In the genomic region with DNA sequence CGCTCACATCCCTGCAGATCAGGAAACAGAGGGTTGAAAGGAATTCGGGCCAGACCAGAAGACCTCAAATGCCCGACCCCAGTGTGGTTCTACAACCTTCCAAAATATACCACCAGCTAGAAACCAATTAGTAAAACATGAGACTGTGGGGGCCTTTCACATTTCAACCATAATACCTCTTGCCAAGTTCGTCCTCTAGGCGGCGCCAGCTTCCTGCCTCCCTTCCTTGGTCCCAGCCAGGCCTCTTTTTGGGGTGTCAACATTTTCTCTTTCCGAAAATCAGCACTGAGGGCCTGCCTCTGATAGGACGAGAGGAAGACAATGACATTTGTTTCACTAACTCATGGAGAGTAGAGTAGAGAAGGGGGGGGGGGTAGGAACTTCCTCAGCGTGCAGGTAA, we compare ENCODE assay signal across 12 mouse cellular contexts. TPM values are rescaled to one million over a fixed set of nuclear protein-coding genes. Genes with fewer than 3 reads are reported as not detected.
DNase-seq lines count a peak whose midpoint lies in the region; ATAC-seq and TF ChIP-seq lines count a peak whose summit lies in the region.
"Had no signal": no experiment of that assay in that cellular context is flagged by ENCODE, and none has a peak within 500 bp of the region (broad histone marks: within the 10 kb centered on the region; RNA-seq: fewer than 3 reads in every experiment).

No protein-coding gene starts in this region.

- no peak overlapping the region for H3K27ac ChIP-seq in thymus, adult 2 months (ENCODE audit: control insufficient read depth, insufficient read depth, low read length)
- H3K27ac ChIP-seq in kidney, adult 2 months (ENCODE audit: insufficient read depth, low read depth, low read length): no peak overlapping the region
- H3K27ac ChIP-seq: limb, embryonic 13.5 days had no signal

- TF ChIP-seq POLR2A in lung, adult 2 months (IDR thresholded peaks at IDR 0.05; ENCODE audit: borderline replicate concordance, extremely low read depth, low read depth, low read length): no peak
- TF ChIP-seq POLR2A in thymus, adult 2 months (IDR thresholded peaks at IDR 0.05; ENCODE audit: control insufficient read depth, extremely low read depth, insufficient read depth, low read length, poor library complexity): no peak
- TF ChIP-seq POLR2A in kidney, adult 2 months (IDR thresholded peaks at IDR 0.05; ENCODE audit: low read depth, low read length): no peak

- WGBS in lung, adult 2 months: 49% methylated on average over 9 of the region's 9 CpGs
- WGBS in thymus, adult 2 months: 62% methylated on average over 9 of the region's 9 CpGs
- 50% methylated on average over 9 of the region's 9 CpGs for WGBS in kidney, adult 2 months

- peak; percentile 35 for TF ChIP-seq CTCF in lung, adult 2 months (IDR thresholded peaks at IDR 0.05; ENCODE audit: insufficient read depth, low read length)
- TF ChIP-seq CTCF in thymus, adult 2 months (IDR thresholded peaks at IDR 0.05; ENCODE audit: borderline replicate concordance, control insufficient read depth, extremely low read depth, insufficient read depth, low read length, poor library complexity): peak; percentile 55; the same call in 1 of the 2 replicates
- TF ChIP-seq CTCF in kidney, adult 2 months (conservative IDR thresholded peaks at IDR 0.05; ENCODE audit: insufficient read depth, insufficient read length, low read depth, low read length): no peak

- H3K36me3 ChIP-seq in thymus, adult 2 months (ENCODE audit: control insufficient read depth, insufficient read depth, low read length): no peaks in the 10 kb centered on the region
- H3K36me3 ChIP-seq in kidney, adult 2 months (ENCODE audit: control insufficient read depth, insufficient read depth, low read length): no peaks in the 10 kb centered on the region
- H3K36me3 ChIP-seq: limb, embryonic 13.5 days had no signal

- no peaks in the 10 kb centered on the region for H3K27me3 ChIP-seq in thymus, adult 2 months (ENCODE audit: control insufficient read depth, insufficient read depth, low read length)
- H3K27me3 ChIP-seq in kidney, adult 2 months (replicated peaks; ENCODE audit: control insufficient read depth, insufficient read depth, low read length): no peaks in the 10 kb centered on the region
- H3K27me3 ChIP-seq: limb, embryonic 13.5 days had no signal

- H3K4me3 ChIP-seq in lung, adult 2 months (replicated peaks; ENCODE audit: extremely low read depth, low read depth, low read length): no peak overlapping the region
- H3K4me3 ChIP-seq in thymus, adult 2 months (ENCODE audit: control insufficient read depth, insufficient read depth, low read length): no peak overlapping the region
- no peak overlapping the region for H3K4me3 ChIP-seq in kidney, adult 2 months (ENCODE audit: insufficient read depth, low read depth, low read length)
- H3K4me3 ChIP-seq: erythroblast, embryonic 14.5 days; limb, embryonic 13.5 days had no signal

- ATAC-seq in erythroblast, adult 5-6 weeks (replicated peaks; ENCODE audit: low FRiP score, poor library complexity, severe bottlenecking): no peak

- peak; percentile 26 for DNase-seq in embryo, embryonic 10 days (ENCODE audit: low spot score)
- no peak for DNase-seq in embryo, embryonic 9.5 days (ENCODE audit: extremely low spot score)
- no peak for DNase-seq in lung, adult 2 months
- no peak for DNase-seq in lung, postnatal 10 days
- DNase-seq in c-Kit-positive CD71-positive TER-119-negative erythroid progenitor cells, embryonic 14.5 days (ENCODE audit: low read depth): peak; percentile 3
- peak; percentile 33 for DNase-seq in thymus, adult 2 months
- no peak for DNase-seq in kidney, adult 2 months
- DNase-seq: gastrocnemius, postnatal 36 days; kidney, postnatal 10 days had no signal

- H3K4me1 ChIP-seq in lung, adult 2 months (ENCODE audit: control insufficient read depth, insufficient read depth, low read length): no peaks in the 10 kb centered on the region
- H3K4me1 ChIP-seq in thymus, adult 2 months (replicated peaks; ENCODE audit: control insufficient read depth, insufficient read depth, low read length): peaks cover 6% of the 10 kb centered on the region; the same call in 1 of the 2 replicates
- no peaks in the 10 kb centered on the region for H3K4me1 ChIP-seq in kidney, adult 2 months (ENCODE audit: control insufficient read depth, insufficient read depth, low read length)

RNA-seq across cellular contexts. Expression of a gene that starts 55.5 kb away (rescaled TPM):
- 16.9 and 19.3 TPM in 2 replicates for polyA plus RNA-seq in lung, adult 2 months (2012; rRNA removed)
- polyA plus RNA-seq in thymus, adult 2 months (2012; rRNA removed): 39.6 and 57.2 TPM in 2 replicates
- polyA plus RNA-seq in kidney, adult 2 months (2012; rRNA removed): 1.5 and 2.2 TPM in 2 replicates
- 5.2 and 15.0 TPM in 2 replicates for total RNA-seq in erythroblast, adult 5-6 weeks (2015; ENCODE audit: low replicate concordance)
- total RNA-seq in erythroblast, adult 5-6 weeks (2017; ENCODE audit: low replicate concordance): 0.98 and 2.0 TPM in 2 replicates

Comparison
In these comparisons a context has a peak if more than half of its experiments do, and no peak if none do; other contexts are left out.
1. DNase-seq: peak in embryo, embryonic 10 days (single experiment), c-Kit-positive CD71-positive TER-119-negative erythroid progenitor cells, embryonic 14.5 days (single experiment) and thymus, adult 2 months (single experiment); none in embryo, embryonic 9.5 days (single experiment), lung, adult 2 months (single experiment), lung, postnatal 10 days (single experiment) and kidney, adult 2 months (single experiment).